Mouse (Mus musculus) lung, postnatal 25 days (tissue): ENCODE results near the gene Hs3st3a1.

Source experiments
- DNase-seq: peaks from one replicate; pipeline ENCODE4 v3.0.0; 2022; ENCODE audit warnings: low spot score

Gene Hs3st3a1

DNA sequence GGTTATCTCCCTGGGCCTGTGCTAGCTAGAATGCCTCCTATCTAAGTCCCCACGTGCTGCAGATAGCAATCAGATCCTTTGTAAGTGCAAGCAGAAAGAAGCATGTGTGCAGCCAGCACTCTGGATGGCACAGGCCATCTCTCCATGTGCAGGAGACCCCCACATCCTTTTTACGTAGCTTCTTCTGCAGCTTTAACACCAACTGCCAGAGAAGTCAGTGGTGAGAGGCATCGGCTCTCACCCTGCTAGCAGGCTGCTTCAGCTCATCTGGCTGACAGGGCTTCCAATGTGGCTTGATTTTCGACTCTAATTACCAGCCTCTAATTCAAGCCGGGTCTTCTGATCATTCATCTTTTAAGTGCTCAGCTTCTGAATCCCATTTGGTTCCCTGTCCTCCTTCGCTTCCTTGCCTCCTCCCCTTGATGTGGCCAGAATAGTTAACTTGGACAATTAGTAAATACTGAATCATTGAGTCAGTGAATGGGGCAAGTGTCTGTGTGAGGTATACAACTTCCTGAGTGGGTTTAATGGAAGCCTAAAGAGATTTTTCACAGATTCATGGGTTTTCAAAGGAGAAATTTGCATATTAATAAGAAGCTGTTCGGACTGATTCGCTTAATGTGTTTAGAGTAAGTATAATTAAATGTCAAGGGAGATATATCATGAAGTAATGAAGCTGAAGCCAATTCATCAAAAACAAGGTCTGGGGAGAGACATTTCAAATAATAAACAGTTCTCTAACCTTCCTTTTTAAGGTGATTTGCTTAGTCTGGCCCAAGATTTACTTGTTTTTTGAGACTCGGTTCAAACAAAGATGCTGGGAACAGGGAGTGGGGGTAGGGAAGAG lies 54.7 kb downstream of the Hs3st3a1 start:
- DNase-seq, result no peak

DNA sequence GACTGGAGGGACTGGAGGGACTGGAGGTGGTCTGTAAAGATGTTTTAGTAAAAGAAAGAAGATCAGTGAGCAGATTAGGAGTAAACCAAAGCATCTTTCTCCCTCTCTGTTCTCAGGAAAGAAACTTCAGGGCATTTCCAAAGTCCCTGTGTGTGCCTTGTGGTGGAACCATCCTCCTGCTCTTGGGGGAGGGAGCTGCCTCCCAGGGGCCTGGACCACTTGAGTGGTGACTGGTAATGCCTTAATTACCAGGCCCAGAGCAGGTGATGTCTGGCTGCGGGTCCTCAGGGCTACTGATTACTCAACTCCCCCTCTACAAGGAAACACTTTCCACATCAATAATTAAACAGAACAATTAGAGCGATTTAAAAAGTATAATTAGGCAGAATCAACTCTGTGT lies 59.3 kb downstream of the Hs3st3a1 start:
- DNase-seq, result no peak

DNA sequence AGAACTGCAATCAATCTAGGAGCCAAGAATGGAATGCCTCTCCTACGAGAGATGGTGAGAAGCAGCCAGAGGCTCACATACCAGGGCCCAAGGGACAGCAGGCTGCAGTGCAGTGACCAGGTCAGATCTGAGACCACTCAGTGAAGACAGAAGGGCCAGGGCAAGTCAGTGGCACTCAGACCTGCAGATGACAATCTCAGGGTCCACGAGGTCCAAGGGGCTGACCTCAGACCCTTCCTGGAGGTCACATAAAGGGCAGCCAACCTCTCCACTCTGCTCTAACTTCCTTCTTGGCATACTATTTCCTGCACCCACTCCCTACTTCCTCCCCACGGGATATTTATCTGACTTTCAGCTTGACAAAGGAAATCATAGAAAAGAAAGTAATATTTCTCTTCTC lies 60.8 kb downstream of the Hs3st3a1 start:
- DNase-seq, result no peak

DNA sequence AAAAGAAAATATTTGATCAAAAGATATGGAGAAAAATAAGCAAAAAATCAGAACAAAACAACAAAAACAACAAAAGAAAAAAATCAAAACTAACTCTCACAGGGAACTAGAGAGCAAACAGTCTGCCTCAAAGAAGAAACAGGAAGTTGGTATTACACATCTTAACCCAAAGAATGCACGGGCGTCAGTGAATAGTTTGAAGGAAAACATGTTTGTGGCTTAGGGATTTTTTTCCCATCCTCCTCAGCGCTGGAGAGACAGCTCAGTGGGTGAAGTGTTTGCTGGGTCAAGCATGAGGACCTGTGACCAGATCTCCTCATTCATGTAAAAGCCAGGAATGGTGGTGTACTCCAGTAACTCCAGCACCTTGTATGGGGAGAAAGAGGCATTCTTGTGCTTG lies 61.5 kb downstream of the Hs3st3a1 start:
- no peak for DNase-seq

DNA sequence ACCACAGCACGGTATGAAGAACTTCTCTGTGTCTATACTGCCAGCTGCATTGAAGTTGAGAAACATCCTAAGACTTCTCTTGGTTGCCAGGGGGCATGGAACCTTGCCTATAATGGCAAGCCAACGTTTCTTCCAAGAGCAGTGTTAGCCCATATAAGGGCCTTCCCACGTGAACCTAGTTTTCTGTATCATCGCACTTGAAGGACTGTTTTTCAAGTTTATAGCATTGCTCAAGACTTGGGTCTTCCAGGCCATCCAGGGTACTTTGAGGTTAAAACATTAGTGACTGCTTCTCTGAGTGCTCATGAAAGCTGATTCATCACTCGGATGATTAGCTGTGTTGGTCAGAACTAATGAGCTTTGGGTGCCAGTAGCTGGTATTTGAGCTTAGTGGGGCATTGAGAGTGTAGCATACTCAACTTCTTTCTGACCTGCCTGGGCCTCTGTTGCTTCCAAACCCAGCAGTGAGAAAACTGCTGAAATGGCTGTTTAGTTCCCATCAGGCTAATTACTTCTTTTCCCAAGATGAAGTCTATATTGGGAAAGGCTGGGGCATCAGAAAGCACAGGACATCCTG lies 65.5 kb downstream of the Hs3st3a1 start:
- no peak for DNase-seq

DNA sequence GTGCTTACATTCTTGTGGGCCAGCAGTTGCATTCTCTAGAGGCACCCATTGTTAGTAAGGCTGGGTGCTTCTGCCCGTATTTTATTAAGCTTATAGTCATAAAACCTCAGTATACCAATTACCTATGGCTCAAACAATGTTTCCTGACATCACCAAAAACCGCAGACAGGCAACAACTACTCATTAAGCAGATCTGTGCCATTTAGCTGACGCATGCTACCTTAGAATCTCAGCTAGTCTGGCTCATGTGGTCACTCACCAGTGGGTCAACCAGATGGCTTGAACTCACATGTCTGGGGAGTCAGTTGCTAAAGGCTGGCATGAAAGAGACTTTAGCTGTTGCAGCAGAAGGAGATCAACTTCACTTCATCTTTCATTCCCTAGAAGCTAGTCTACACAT lies 67.9 kb downstream of the Hs3st3a1 start:
- no peak for DNase-seq

DNA sequence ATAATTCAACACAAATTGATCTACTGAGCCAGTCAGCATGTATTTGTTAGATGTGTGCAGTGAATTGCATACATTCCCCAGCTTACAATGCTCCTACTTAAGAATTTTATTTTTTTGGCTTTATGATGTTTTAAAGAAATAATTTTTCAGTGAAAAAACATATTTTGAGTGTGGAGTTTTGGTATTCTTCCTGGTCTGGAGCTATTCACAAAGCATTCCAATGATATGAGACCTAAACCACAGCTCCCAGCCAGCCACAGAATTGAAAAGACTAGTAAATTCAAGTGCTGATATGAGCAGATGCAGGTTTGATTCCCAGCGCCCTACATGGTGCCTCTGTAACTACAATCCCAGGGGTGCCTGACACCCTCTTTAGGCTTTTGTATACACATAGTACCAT lies 70.8 kb downstream of the Hs3st3a1 start:
- DNase-seq, result no peak

DNA sequence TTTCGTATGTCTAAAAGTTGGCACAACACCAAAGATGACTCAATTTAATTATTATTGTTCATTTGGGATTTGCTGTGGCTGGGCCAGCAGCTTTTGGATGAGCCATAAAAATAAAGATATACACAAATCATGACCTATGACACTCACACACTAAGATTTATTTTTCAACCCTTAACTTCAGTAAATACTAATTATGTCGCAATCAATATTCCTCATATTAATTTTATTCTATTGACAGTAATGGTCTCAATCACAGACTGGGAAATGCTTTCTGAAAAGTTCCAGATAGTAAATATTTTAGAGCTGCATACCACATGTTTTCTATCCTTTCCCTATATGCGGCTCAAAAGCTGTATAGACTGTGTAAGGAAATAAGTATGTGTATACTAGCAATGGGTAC lies 71.9 kb downstream of the Hs3st3a1 start:
- DNase-seq, result no peak

DNA sequence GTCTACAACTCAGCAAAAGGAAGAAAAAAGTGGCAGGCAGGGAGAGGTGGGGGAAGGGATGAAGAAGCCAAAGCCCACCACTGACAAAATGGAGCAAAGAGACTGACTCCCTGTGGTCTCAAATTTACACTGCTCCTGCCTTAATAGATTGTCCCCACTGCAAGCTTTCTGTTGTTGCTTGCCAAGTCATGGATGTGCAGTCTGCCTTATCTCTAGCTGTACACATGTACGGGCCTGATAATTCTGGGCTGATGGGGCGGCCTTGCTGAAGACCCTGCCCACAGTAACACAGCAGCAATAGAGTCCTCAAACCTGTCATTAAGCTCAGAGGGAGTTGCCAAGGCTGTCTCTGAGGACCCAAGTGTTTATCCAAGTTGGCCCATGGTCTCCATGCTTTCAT lies 74.0 kb downstream of the Hs3st3a1 start:
- DNase-seq, result no peak

DNA sequence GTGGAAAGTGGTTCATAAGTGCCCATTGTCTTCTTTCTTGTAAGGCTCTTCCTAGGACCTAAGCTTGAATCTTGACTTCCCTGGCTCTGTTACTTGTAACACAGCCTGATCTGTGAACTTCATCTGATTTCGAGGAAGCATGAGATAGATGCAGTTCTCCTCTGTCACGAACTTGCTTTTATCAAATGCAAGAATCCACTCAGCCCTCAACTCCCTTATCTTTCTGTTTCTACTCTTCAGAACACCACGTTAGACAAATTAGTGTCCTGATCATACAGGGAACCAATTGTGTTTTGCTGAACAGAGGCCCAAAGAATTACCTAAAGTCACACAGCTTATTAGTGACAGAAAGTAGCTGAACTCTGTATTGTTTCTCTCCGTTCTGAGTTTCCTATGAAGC lies 77.2 kb downstream of the Hs3st3a1 start:
- no peak for DNase-seq

DNA sequence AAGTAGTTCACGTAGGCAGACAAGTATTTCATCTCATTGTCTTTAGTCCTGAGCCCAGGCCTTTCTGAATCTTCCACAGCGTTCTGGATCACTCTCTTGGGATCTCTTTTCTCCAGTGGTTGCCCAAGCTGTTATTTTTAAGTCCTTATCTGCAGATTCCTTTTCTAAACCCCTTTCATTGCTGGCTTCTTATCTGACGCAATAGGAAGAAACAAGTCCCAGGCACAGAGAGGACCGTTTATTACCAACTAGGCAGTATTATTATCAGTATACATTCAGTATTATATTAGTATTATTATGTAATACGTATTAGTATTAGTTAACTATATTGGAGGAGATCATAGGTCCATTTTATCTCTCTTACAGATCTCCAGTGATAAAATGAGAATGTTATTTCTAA lies 78.3 kb downstream of the Hs3st3a1 start:
- DNase-seq, result no peak

DNA sequence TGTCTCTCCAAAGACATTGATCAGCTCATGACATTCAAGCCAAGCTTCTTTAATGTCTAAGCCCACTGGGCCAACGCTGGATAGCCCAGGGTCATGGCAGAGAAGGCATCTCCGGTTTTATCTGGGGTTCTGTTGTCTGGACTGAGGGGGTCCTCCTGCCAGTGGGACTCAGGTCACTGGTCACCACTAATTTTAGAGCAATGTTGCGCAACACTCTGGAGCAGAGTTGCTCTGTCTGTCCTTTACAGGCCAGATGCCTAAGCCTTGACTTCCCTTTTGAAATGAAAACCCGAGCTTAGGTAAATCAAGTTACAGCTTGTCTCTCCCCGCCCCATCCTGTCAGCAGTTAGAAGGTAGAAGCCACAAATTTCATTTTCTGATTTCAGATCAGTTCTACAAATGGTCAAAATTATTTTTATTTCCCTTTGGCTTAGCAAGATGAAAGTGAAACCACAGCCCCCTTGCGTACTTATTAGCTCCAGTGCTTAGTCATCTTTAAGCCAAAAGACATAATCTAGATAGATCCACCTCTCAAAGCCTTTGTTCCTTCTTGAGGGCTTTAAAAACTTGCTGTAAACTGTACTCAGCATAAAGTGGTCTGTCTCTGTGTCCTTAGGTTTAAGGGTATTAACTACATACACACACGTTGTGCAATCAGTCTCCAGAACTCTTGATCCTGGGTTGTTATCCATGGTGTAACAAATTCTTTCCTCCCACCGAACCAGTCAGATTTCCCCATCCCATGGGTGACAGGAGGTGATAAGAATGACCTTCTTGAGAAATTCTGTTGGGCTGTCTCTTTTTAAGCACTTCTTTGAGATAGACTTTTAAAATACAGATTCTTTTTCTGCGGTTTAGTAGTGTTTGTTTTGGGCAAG lies 81.8 kb downstream of the Hs3st3a1 start:
- peak; percentile 18 for DNase-seq

DNA sequence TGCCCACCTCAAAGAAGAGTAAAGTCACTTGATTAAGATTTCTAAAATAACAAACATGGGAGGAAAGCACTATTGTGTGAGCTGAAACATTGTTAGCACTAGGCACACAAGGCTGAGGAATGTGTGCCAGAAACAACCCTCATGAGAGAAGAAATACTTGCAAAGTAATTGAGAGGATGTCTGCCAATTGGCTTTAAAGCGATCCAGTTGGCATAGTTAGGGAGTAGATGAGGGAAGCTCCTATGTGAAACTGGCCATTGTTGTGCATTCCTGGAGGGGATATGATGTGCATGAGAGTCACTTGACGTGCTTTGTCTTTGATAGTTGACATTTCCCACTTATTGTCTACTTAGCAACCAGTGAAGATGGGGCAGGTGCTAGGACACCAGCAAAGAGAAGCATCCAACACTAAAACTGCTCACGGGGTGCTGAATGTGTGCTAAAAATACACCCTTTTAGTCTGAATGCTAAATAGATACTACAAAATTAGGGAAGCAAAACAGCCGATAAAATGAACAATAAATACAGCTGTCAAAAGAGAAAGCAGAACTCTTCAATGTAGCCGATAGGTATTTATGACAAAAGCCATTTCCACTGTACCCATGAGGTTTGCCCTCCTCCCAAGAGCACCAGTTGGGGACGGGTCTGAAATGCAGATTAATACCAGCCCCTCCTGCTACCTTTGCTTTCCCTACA lies 83.2 kb downstream of the Hs3st3a1 start:
- DNase-seq, result no peak

DNA sequence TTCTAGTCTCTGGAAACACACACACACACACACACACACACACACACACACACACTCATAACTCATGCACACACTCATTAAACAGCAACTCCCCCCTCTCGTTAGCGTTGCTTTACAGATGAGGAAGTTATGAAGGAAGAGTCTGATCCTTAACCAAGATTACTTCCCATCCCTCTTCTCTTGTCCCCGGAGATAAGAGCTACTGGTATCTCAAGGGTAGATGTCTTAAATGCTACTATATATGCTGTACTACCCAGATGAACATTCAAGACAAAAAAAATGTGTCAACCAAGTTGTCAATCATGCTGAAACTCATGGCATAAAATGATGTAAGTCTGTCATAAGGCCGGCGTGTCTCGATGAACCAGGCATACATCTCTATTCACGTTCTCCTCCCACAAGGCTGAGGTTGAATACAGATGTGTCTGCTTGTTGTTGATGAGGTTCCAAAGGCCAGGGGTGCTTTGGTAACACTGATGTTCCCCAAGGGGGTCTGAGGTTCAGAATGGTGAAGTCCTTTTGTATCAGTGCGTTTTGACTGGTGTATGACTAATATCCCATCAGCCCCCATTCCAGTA lies 89.0 kb downstream of the Hs3st3a1 start:
- no peak for DNase-seq

DNA sequence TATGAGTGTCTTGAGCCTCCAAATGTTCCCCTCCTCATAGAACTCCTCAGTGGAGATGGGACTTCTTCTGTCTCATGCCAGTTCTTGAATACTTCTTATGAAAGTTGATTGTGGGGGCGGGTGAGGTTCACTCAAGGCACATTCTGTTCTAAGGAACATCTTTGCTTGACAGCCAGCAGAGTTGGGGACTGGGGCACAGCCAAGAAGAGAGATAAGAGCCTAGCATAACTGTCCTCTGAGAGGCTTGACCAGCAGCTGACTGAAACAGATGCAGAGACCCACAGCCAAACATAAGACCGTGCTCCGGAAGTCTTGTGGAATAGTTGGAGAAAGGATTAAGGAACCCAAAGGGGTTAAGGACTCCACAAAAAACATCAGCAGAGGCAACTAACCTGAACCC lies 102.1 kb downstream of the Hs3st3a1 start:
- DNase-seq, result peak; percentile 33

DNA sequence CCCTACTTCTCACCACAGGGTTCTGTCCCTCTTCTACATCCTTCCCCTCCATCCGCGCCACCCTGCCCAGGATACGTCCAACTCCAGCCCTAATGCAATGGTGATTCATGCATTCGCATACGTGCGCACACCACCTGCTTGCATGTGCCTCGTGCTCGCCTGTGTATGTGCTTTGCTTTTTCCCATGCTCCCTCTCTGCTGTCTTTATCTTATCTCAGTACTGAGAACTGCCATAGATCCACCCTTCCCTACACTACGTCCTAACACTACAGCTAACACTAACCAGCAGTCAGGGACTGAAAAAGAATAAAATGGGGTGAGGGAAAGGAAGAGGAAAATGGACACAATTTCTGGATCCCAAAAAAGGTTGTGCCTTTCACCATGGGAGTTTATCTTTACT lies 106.7 kb downstream of the Hs3st3a1 start:
- DNase-seq, result no peak

DNA sequence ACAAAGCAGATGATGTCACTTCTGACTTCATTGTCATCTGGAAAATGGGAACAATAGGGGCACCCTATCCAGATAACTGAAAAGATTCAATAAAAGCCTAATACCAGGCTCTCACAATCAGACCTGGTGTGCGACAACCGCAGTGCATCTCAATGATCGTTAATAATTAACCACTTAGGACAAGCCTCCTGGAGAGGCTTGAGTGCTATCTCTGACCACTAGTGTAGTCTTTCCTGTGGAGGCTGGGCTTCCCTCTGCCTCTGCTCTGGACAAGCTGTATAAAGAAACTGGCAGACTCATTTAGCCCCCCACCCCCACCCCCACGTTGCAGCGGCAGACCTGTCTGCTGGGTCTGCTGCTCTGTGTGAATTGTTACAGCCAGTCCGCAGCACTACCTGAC lies 107.2 kb downstream of the Hs3st3a1 start:
- DNase-seq, result no peak

DNA sequence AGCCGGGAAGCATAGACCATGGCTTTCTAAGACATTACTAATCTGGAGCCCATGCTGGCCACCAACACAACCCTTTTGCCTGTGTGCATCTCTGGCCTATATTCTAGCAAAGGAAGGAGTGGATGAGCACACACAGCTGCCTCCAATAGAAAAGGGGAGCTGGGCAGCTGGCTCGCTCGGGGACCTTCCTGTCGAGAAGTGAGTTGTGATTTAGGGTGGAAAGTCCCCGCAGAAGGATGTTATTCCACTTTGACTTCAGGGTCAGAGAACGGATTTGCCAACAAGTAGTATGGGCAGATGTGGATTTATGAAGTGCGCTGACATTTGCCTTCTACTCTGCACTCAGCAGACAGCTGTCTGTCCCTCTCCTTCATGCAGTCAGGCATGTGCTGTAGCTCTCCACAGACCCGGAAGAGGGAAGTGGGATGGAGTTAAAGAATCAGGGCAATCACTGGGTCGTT lies 108.1 kb downstream of the Hs3st3a1 start:
- no peak for DNase-seq

DNA sequence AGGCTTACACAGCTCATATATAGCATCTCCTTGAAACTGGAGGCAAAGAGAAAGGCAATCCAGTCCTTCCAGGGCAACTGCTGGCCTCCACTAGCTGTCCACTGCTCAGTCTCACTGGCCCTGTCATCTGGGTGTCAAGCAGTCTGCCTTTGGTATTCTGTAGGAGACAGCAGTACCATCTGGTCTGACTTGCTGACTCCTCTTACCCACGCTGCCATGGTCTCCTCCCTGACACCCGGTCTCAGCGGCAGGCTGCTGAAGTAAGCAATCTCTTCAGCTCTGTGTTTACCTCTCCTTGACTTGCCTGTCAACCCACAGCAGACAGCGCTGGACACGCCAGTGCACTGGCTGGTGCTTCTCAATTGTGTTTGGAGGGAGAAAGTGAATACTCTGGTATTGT lies 109.1 kb downstream of the Hs3st3a1 start:
- DNase-seq, result no peak

DNA sequence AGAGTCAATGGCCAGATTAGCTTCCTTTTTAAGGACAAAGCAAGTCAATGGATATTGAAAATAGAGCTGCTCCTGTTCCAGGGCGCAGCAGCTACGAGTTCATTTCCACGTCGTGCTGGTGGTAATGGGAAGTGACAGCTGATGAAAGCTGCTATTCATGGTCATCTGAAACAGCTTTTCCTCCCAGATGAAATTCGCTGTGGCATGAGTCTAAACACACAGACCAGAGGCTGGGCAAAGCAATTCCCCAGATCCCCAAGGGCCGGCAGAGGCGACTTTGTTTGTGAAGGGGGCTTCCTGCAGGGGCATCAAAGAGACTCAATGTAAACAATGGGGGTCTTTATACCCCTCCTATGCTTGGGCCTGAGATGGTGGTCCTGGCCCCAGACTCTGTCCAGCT lies 114.2 kb downstream of the Hs3st3a1 start:
- no peak for DNase-seq

DNA sequence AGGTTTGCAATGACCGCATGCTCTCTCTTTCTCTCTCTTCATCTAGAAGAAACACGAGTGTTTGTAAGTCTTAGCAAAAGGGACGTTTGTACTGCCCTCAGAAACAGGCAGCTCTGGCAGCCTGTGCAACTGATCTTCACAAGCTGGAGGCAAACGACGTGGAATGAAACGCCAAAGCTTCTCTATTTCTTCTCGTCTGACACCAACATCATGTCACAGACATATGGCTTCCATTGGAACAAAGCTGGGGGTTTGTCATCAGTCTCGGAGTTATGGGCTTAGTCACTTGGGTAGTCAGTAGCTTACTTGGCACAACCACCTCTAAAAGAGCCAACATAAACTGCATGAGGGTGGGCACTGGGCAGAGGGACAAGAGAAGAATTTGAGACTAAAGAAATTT lies 114.8 kb downstream of the Hs3st3a1 start:
- DNase-seq, result no peak

DNA sequence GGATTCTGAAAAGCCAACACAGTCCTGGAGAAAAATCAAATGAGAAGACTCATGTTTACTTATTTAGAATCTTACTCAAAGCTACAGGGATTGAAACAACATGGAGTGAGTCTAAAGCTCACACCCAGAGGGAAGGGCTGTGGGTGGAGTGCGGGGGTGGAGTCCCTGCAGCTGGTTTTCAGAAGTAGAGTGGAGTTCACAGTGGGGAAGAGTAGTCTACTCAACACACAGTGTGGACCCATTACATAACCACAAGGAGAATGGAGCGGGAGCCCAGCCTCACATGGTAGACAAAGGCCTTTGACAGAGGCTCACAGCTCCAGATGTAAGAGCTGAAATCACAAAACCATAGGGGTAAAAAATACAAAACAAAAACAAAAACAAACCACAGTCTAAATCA lies 123.2 kb downstream of the Hs3st3a1 start:
- DNase-seq, result no peak
